Mouse (Mus musculus): ENCODE measurements around the gene Sfmbt1. TPM values are rescaled to one million over a fixed set of nuclear protein-coding genes. Genes with fewer than 3 reads are reported as not detected.

Sfmbt1 gene
- polyA plus RNA-seq, 1 experiment, result 3.2 TPM

GRCm38 (mm10) chr14:30789471-30789870, 74.8 kb downstream of the Sfmbt1 start:
- Histone ChIP-seq H3K36me3 (ENCODE audit: control insufficient read depth, insufficient read depth, low read length) (peaks cover 14% of the 10 kb centered on the region), H3K4me3 (ENCODE audit: control insufficient read depth, insufficient read depth, low read length) (no peak overlapping the region), H3K27ac (ENCODE audit: control insufficient read depth, insufficient read depth, low read length) (no peak overlapping the region), H3K4me1 (replicated peaks; ENCODE audit: control insufficient read depth, insufficient read depth, low read length) (no peaks in the 10 kb centered on the region), H3K27me3 (ENCODE audit: control insufficient read depth, insufficient read depth, low read length) (no peaks in the 10 kb centered on the region)
- no peak for DNase-seq
- no peak for TF ChIP-seq POLR2A (IDR thresholded peaks at IDR 0.05; ENCODE audit: control insufficient read depth, extremely low read depth, insufficient read depth, low read length, poor library complexity)
- no peak for TF ChIP-seq CTCF (IDR thresholded peaks at IDR 0.05; ENCODE audit: borderline replicate concordance, control insufficient read depth, extremely low read depth, insufficient read depth, low read length, poor library complexity)
- 76% methylated on average over 1 of the region's 1 CpGs for WGBS

- no peak overlapping the region for H3K27ac ChIP-seq (ENCODE audit: control insufficient read depth, insufficient read depth, low read length)
- no peak overlapping the region for H3K4me3 ChIP-seq (ENCODE audit: control insufficient read depth, insufficient read depth, low read length)
- no peaks in the 10 kb centered on the region for H3K27me3 ChIP-seq (ENCODE audit: control insufficient read depth, insufficient read depth, low read length)
- H3K36me3 ChIP-seq (ENCODE audit: control insufficient read depth, insufficient read depth, low read length), result peaks cover 20% of the 10 kb centered on the region
- H3K4me1 ChIP-seq (replicated peaks; ENCODE audit: control insufficient read depth, insufficient read depth, low read length), result no peaks in the 10 kb centered on the region
- no peak for DNase-seq
- TF ChIP-seq CTCF (IDR thresholded peaks at IDR 0.05; ENCODE audit: borderline replicate concordance, control insufficient read depth, extremely low read depth, insufficient read depth, low read length, poor library complexity) (no peak), POLR2A (IDR thresholded peaks at IDR 0.05; ENCODE audit: control insufficient read depth, extremely low read depth, insufficient read depth, low read length, poor library complexity) (no peak)
- 99% methylated on average over 3 of the region's 3 CpGs for WGBS
These were observed 78.2 kb downstream of the Sfmbt1 start for GRCm38 (mm10) chr14:30792871-30793270.

GRCm38 (mm10) chr14:30801756-30802155, 87.1 kb downstream of the Sfmbt1 start:
- TF ChIP-seq POLR2A (IDR thresholded peaks at IDR 0.05; ENCODE audit: control insufficient read depth, extremely low read depth, insufficient read depth, low read length, poor library complexity) (no peak), CTCF (IDR thresholded peaks at IDR 0.05; ENCODE audit: borderline replicate concordance, control insufficient read depth, extremely low read depth, insufficient read depth, low read length, poor library complexity) (no peak)
- H3K4me1 ChIP-seq (replicated peaks; ENCODE audit: control insufficient read depth, insufficient read depth, low read length), result no peaks in the 10 kb centered on the region
- H3K36me3 ChIP-seq (ENCODE audit: control insufficient read depth, insufficient read depth, low read length), result peaks cover 23% of the 10 kb centered on the region
- DNase-seq, result no peak
- H3K4me3 ChIP-seq (ENCODE audit: control insufficient read depth, insufficient read depth, low read length), result no peak overlapping the region
- no peaks in the 10 kb centered on the region for H3K27me3 ChIP-seq (ENCODE audit: control insufficient read depth, insufficient read depth, low read length)
- no peak overlapping the region for H3K27ac ChIP-seq (ENCODE audit: control insufficient read depth, insufficient read depth, low read length)
- 98% methylated on average over 2 of the region's 2 CpGs for WGBS

- no peak for DNase-seq
- no peaks in the 10 kb centered on the region for H3K27me3 ChIP-seq (ENCODE audit: control insufficient read depth, insufficient read depth, low read length)
- H3K36me3 ChIP-seq (ENCODE audit: control insufficient read depth, insufficient read depth, low read length), result peaks cover 28% of the 10 kb centered on the region
- WGBS, result 93% methylated on average over 3 of the region's 3 CpGs
- H3K27ac ChIP-seq (ENCODE audit: control insufficient read depth, insufficient read depth, low read length), result no peak overlapping the region
- peaks cover 2% of the 10 kb centered on the region for H3K4me1 ChIP-seq (replicated peaks; ENCODE audit: control insufficient read depth, insufficient read depth, low read length)
- H3K4me3 ChIP-seq (ENCODE audit: control insufficient read depth, insufficient read depth, low read length), result no peak overlapping the region
- TF ChIP-seq CTCF (IDR thresholded peaks at IDR 0.05; ENCODE audit: borderline replicate concordance, control insufficient read depth, extremely low read depth, insufficient read depth, low read length, poor library complexity) (no peak), POLR2A (IDR thresholded peaks at IDR 0.05; ENCODE audit: control insufficient read depth, extremely low read depth, insufficient read depth, low read length, poor library complexity) (no peak)
These were observed 106.5 kb downstream of the Sfmbt1 start for GRCm38 (mm10) chr14:30821136-30821535.

GRCm38 (mm10) chr14:30824456-30824995, 109.9 kb downstream of the Sfmbt1 start:
- H3K36me3 ChIP-seq (ENCODE audit: control insufficient read depth, insufficient read depth, low read length), result peaks cover 2% of the 10 kb centered on the region; the same call in 1 of the 2 replicates
- no peaks in the 10 kb centered on the region for H3K27me3 ChIP-seq (ENCODE audit: control insufficient read depth, insufficient read depth, low read length)
- 76% methylated on average over 6 of the region's 6 CpGs for WGBS
- TF ChIP-seq CTCF (IDR thresholded peaks at IDR 0.05; ENCODE audit: borderline replicate concordance, control insufficient read depth, extremely low read depth, insufficient read depth, low read length, poor library complexity), result no peak
- no peak for TF ChIP-seq POLR2A (IDR thresholded peaks at IDR 0.05; ENCODE audit: control insufficient read depth, extremely low read depth, insufficient read depth, low read length, poor library complexity)
- H3K4me1 ChIP-seq (replicated peaks; ENCODE audit: control insufficient read depth, insufficient read depth, low read length), result peaks cover 10% of the 10 kb centered on the region
- no peak for DNase-seq
- no peak overlapping the region for H3K4me3 ChIP-seq (ENCODE audit: control insufficient read depth, insufficient read depth, low read length)
- no peak overlapping the region for H3K27ac ChIP-seq (ENCODE audit: control insufficient read depth, insufficient read depth, low read length)

- TF ChIP-seq POLR2A (IDR thresholded peaks at IDR 0.05; ENCODE audit: control insufficient read depth, extremely low read depth, insufficient read depth, low read length, poor library complexity), result no peak
- TF ChIP-seq CTCF (IDR thresholded peaks at IDR 0.05; ENCODE audit: borderline replicate concordance, control insufficient read depth, extremely low read depth, insufficient read depth, low read length, poor library complexity), result no peak
- H3K4me1 ChIP-seq (replicated peaks; ENCODE audit: control insufficient read depth, insufficient read depth, low read length), result peaks cover 10% of the 10 kb centered on the region
These were observed 110.4 kb downstream of the Sfmbt1 start for GRCm38 (mm10) chr14:30825021-30825475.

More at GRCm38 (mm10) chr14:30825021-30825475, 110.4 kb downstream of the Sfmbt1 start:
- DNase-seq, result no peak
- Histone ChIP-seq H3K27ac (ENCODE audit: control insufficient read depth, insufficient read depth, low read length) (no peak overlapping the region), H3K36me3 (ENCODE audit: control insufficient read depth, insufficient read depth, low read length) (no peaks in the 10 kb centered on the region), H3K27me3 (ENCODE audit: control insufficient read depth, insufficient read depth, low read length) (no peaks in the 10 kb centered on the region), H3K4me3 (ENCODE audit: control insufficient read depth, insufficient read depth, low read length) (no peak overlapping the region)
- 51% methylated on average over 5 of the region's 5 CpGs for WGBS

Measured in thymus, adult 2 months (tissue).